Mouse (Mus musculus) olfactory bulb, adult 2 months (tissue): ENCODE results near the gene Eef2.

Source experiments
- CTCF ChIP-seq: fragments of 200-500 bp; IDR thresholded peaks from 2 replicates; pipeline ENCODE4 v1.5.1; 2012; ENCODE audit warnings: low read depth, mild to moderate bottlenecking, low read length, moderate library complexity; ENCODE audit not compliant: insufficient read depth
- POLR2A ChIP-seq: fragments of 200-500 bp; IDR thresholded peaks from 2 replicates; pipeline ENCODE4 v1.6.1; 2012; ENCODE audit warnings: mild to moderate bottlenecking, low read depth, low read length, moderate library complexity; ENCODE audit not compliant: insufficient read depth

DNA sequence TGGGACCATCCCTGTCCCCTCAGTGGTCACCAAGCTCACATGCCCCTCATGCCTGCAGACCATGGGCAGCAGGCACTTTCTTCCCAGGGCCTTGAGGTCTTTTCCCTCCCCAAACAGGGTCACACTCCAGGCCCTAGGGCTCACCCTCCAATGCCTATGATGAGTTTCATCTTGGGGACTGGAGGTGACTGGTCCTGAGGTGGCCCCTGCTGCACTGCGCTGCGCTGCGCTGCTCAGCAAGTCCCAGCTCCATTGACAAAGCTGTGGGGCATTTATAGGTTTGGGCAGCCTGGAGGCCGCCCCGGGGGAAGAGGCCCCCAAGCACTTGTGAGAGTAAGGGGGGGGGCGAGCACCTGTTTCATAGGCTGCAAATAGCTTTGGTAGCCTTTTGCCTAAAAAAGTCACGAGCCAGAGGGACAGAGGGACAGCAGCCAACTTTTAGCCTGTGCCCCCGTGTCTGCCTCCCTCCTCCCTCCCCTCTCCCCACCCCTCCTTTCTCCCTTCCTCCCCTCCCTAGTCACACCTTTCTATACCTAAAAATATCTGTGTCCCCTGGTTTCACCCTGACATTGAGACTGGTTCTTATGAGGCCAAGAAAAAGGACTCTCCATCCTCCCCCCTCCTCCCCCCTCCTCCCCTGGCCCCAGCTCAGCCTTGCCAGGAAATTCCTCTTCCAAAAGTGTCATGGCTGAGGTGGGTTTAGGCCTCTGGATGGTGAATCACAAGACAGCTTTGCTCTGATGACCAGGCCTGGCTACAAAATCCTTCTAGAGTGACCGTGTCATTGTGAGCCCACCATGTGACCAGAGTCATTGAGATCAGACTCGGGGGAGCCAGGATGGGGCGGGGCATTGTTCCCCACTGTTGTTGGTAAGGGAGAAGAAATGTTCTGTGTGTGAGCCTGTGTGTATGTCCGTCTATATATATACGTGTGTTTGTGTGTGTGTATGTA lies 25.7 kb downstream of the Eef2 start, which contains the start of gene Nmrk2:
- TF ChIP-seq CTCF (no peak), POLR2A (no peak)
